Mouse (Mus musculus) brain, embryonic 14.5 days (tissue): ENCODE data around the gene Copg2.

Experiments
- CTCF ChIP-seq: fragments of 200-500 bp; IDR thresholded peaks from 2 replicates; pipeline ENCODE4 v1.5.1; 2012; ENCODE audit warnings: inconsistent platforms, mild to moderate bottlenecking, moderate library complexity, borderline replicate concordance; ENCODE audit not compliant: insufficient read depth, insufficient read length; ENCODE audit errors: extremely low read depth
- POLR2A ChIP-seq: fragments of 200-500 bp; IDR thresholded peaks from 2 replicates; pipeline ENCODE4 v1.6.1; 2012; ENCODE audit warnings: mild to moderate bottlenecking, inconsistent platforms, borderline replicate concordance; ENCODE audit not compliant: poor library complexity, insufficient read depth, insufficient read length, severe bottlenecking; ENCODE audit errors: extremely low read depth

DNA sequence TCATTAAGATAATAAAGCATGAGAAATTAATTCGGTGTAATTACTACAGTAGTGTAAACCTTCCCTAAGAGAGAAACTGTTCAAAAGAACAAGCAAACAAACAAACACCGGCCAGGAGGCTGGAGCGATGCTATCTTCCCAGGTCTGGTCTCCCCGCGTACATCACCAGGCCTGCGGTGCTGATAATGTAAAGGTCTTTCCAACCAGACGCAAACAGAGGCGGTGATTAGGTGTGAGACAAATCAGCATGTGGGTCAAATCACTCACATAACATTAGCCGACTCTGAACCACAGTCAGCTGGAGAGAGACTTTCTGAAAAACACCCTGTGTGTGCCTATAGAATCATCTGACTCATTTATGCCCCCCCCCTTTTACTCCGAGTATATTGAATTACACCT, 185.2 kb downstream of the Copg2 start:
- no peak for TF ChIP-seq POLR2A
- no peak for TF ChIP-seq CTCF
